Mouse (Mus musculus) liver, embryonic 14.5 days (tissue): ENCODE measurements around the gene Ercc6l2.

Experiments used
- CTCF ChIP-seq: IDR thresholded peaks from 2 replicates; pipeline ENCODE4 v1.5.1; 2016; ENCODE audit warnings: antibody characterized with exemption, low read depth, control low read depth
- EP300 ChIP-seq: IDR thresholded peaks from 2 replicates; pipeline ENCODE4 v1.6.1; 2016; ENCODE audit warnings: antibody characterized with exemption, low read depth

- TF ChIP-seq CTCF (no peak), EP300 (no peak)
These were observed 129.4 kb downstream of the Ercc6l2 start for GRCm38 (mm10) chr13:63944344-63945021.
